Mouse (Mus musculus): ENCODE data around the gene Cdc42se2.

- TF ChIP-seq EP300 (IDR thresholded peaks at IDR 0.05; ENCODE audit: low read length) (no peak), MXI1 (IDR thresholded peaks at IDR 0.05; ENCODE audit: low read depth, low read length) (no peak), CTCF (conservative IDR thresholded peaks at IDR 0.05 in 1 of 2, IDR thresholded peaks at IDR 0.05 in 1 of 2; ENCODE audit: low read depth in 2 of 2, low read length in 2 of 2) (no peak), RAD21 (IDR thresholded peaks at IDR 0.05; ENCODE audit: low read depth, low read length) (no peak), POLR2A (IDR thresholded peaks at IDR 0.05; ENCODE audit: low read depth, low read length) (no peak), CHD2 (IDR thresholded peaks at IDR 0.05; ENCODE audit: low read length) (no peak), USF2 (conservative IDR thresholded peaks at IDR 0.05; ENCODE audit: low read depth, low read length) (no peak), JUND (conservative IDR thresholded peaks at IDR 0.05; ENCODE audit: low read depth, low read length) (no peak), MEF2A (IDR thresholded peaks at IDR 0.05; ENCODE audit: borderline replicate concordance, low read depth, low read length) (no peak), TCF12 (IDR thresholded peaks at IDR 0.05; ENCODE audit: low read depth, low read length) (no peak), MAX (IDR thresholded peaks at IDR 0.05; ENCODE audit: low read length) (no peak)
These were observed 74.6 kb downstream of the Cdc42se2 start for GRCm38 (mm10) chr11:54712849-54713248.
